Mouse (Mus musculus) urinary bladder, postnatal 0 days (tissue): Measurements from ENCODE around the gene Etv4. TPM values are rescaled to one million over a fixed set of nuclear protein-coding genes. Genes with fewer than 3 reads are reported as not detected.

ENCODE experiments used
- polyA plus RNA-seq: library from polyadenylated mRNA; unstranded; fragments of >200 nt; fragmentation: Nextera tagmentation; extraction: Ambion mirVana; gene quantifications from 2 replicates; pipeline ENCODE4 v1.2.1, GENCODE M21; 2015

Etv4 gene
- polyA plus RNA-seq = 0.33 and 0.63 TPM in 2 replicates

GRCm38 (mm10) chr11:101785143-101785851, at the start of gene Etv4:
Gene Etv4, minus strand, starts transcription at chr11:101785371.

GRCm38 (mm10) chr11:101732518-101733440, 52.4 kb downstream of the Etv4 start, which contains the start of gene Dhx8:
Gene Dhx8, plus strand, starts transcription at chr11:101732919.

Other genes with a start within 250 kb of the Etv4 start
- 2.2 and 2.7 TPM in 2 replicates for gene Brca1, start 233.4 kb downstream of the Etv4 start, polyA plus RNA-seq
- gene Nbr1, start 233.2 kb downstream of the Etv4 start, polyA plus RNA-seq = 36.2 and 36.7 TPM in 2 replicates
- 16.5 and 19.3 TPM in 2 replicates for gene Tmem106a, start 203.1 kb downstream of the Etv4 start, polyA plus RNA-seq
- not detected in 2 replicates for gene Gm11634, start 186.1 kb downstream of the Etv4 start, polyA plus RNA-seq
- 23.8 and 26.2 TPM in 2 replicates for gene Rdm1, start 158.2 kb downstream of the Etv4 start, polyA plus RNA-seq
- gene Arl4d, start 119.8 kb downstream of the Etv4 start, polyA plus RNA-seq = 31.7 and 40.2 TPM in 2 replicates
- gene Dhx8, start 52.5 kb downstream of the Etv4 start, polyA plus RNA-seq = 14.3 and 15.7 TPM in 2 replicates
- gene Meox1, start 109.0 kb upstream of the Etv4 start, polyA plus RNA-seq = 2.7 and 2.9 TPM in 2 replicates
- gene Sost, start 181.6 kb upstream of the Etv4 start, polyA plus RNA-seq = not detected in 2 replicates
- not detected in 2 replicates for gene Cfap97d1, start 198.9 kb upstream of the Etv4 start, polyA plus RNA-seq
- gene Dusp3, start 201.6 kb upstream of the Etv4 start, polyA plus RNA-seq = 38.7 and 42.9 TPM in 2 replicates
- 0.78 and 1.0 TPM in 2 replicates for gene Mpp3, start 243.1 kb upstream of the Etv4 start, polyA plus RNA-seq